Mouse (Mus musculus): Measurements from ENCODE around the gene Pgm2. TPM values are rescaled to one million over a fixed set of nuclear protein-coding genes. Genes with fewer than 3 reads are reported as not detected.

Gene Pgm2
- total and polyA plus RNA-seq, 3 experiments: 9.8 to 27.2 (median 22.5) TPM

DNA sequence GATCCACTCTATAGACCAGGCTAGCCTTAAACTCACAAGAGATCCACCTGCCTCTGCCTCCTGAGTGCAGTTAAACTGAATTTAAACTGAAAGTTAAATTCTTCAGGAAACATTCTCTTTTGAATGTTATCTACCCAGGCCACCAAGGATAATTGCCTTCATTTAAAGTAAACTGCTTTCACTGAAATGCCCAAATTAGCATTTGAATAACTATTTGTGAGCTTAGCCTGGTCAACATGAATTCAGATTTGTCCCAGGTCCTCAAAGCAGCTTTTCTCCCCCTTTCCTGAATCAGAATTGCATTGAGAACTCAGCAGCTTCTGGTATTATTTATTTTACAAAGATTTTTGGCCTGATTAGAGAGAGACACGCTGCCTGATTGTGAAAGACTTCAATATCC, 24.4 kb downstream of the Pgm2 start:
- Histone ChIP-seq H3K36me3 (replicated peaks in 1 of 2; ENCODE audit: control insufficient read depth in 1 of 2, insufficient read depth in 1 of 2, low read length in 1 of 2) (peaks cover 4 to 47% of the 10 kb centered on the region in 2 experiments), H3K27ac (ENCODE audit: insufficient read depth, low read depth) (no peak overlapping the region)
- dilution Hi-C loops (cut with MboI; ENCODE audit: extremely low pct_ligation_motif_present, extremely low pct_unique_long_range_greater_than_20kb, low sequenced_read_pairs): no loop called here

GRCm38 (mm10) chr5:64125783-64126182, 33.0 kb downstream of the Pgm2 start:
- Histone ChIP-seq H3K9me3 (replicated peaks; ENCODE audit: low read length) (no peaks in the 10 kb centered on the region), H3K4me2 (ENCODE audit: insufficient read depth, low read depth, poor library complexity, severe bottlenecking) (no peak overlapping the region), H3K4me1 (ENCODE audit: control insufficient read depth in 1 of 2, insufficient read depth in 2 of 2) (no peaks in the 10 kb centered on the region), H3K79me2 (replicated peaks; ENCODE audit: control insufficient read depth, extremely low read depth, insufficient read depth, poor library complexity, severe bottlenecking) (no peaks in the 10 kb centered on the region), H3K9ac (ENCODE audit: insufficient read depth, low read depth) (no peak overlapping the region), H3K36me3 (replicated peaks in 1 of 2; ENCODE audit: control insufficient read depth in 1 of 2, insufficient read depth in 1 of 2, low read length in 1 of 2) (peaks cover 0 to 19% of the 10 kb centered on the region in 2 experiments), H3K27ac (ENCODE audit: insufficient read depth, low read depth) (no peak overlapping the region), H3K27me3 (replicated peaks) (no peaks in the 10 kb centered on the region), H3K4me3 (replicated peaks in 1 of 3; ENCODE audit: low read depth in 2 of 3, low read length in 2 of 3, poor library complexity in 1 of 3) (no peak overlapping the region)
- dilution Hi-C loops (cut with MboI; ENCODE audit: extremely low pct_ligation_motif_present, extremely low pct_unique_long_range_greater_than_20kb, low sequenced_read_pairs): no loop called here
- no peak for TF ChIP-seq GABPA (IDR thresholded peaks at IDR 0.05; ENCODE audit: insufficient replicate concordance, low read depth, low read length)
- no peak for DNase-seq (ENCODE audit: extremely low read depth)
- in situ Hi-C loops (cut with MboI; ENCODE audit: low pct_ligation_motif_present, low pct_unique_long_range_greater_than_20kb, low sequenced_read_pairs): no loop called here

More for the DNA sequence above, 24.4 kb downstream of the Pgm2 start:
- Histone ChIP-seq H3K79me2 (replicated peaks; ENCODE audit: control insufficient read depth, extremely low read depth, insufficient read depth, poor library complexity, severe bottlenecking) (no peaks in the 10 kb centered on the region), H3K9ac (ENCODE audit: insufficient read depth, low read depth) (no peak overlapping the region), H3K4me2 (ENCODE audit: insufficient read depth, low read depth, poor library complexity, severe bottlenecking) (no peak overlapping the region), H3K4me1 (ENCODE audit: control insufficient read depth in 1 of 2, insufficient read depth in 2 of 2) (no peaks in the 10 kb centered on the region), H3K4me3 (replicated peaks in 1 of 3; ENCODE audit: low read depth in 2 of 3, low read length in 2 of 3, poor library complexity in 1 of 3) (no peak overlapping the region), H3K27me3 (replicated peaks) (no peaks in the 10 kb centered on the region), H3K9me3 (replicated peaks; ENCODE audit: low read length) (peaks cover 13% of the 10 kb centered on the region)
- TF ChIP-seq IRF4 (IDR thresholded peaks at IDR 0.05; ENCODE audit: low read depth, low read length): no peak
- no peak for TF ChIP-seq PAX5 (IDR thresholded peaks at IDR 0.05; ENCODE audit: low read length)
- no peak for TF ChIP-seq MAFK (IDR thresholded peaks at IDR 0.05; ENCODE audit: insufficient replicate concordance, low read length)
- no peak for TF ChIP-seq SIN3A (IDR thresholded peaks at IDR 0.05; ENCODE audit: low read length)
- no peak for DNase-seq (ENCODE audit: extremely low read depth)
- in situ Hi-C loops (cut with MboI; ENCODE audit: low pct_ligation_motif_present, low pct_unique_long_range_greater_than_20kb, low sequenced_read_pairs): no loop called here

- H3K27ac ChIP-seq (ENCODE audit: insufficient read depth, low read depth): no peak overlapping the region
- no peaks in the 10 kb centered on the region for H3K27me3 ChIP-seq (replicated peaks)
- dilution Hi-C loops (cut with MboI; ENCODE audit: extremely low pct_ligation_motif_present, extremely low pct_unique_long_range_greater_than_20kb, low sequenced_read_pairs) (no loop called here), in situ Hi-C loops (cut with MboI; ENCODE audit: low pct_ligation_motif_present, low pct_unique_long_range_greater_than_20kb, low sequenced_read_pairs) (no loop called here)
- peaks cover 0 to 14% of the 10 kb centered on the region in 2 experiments for H3K36me3 ChIP-seq (replicated peaks in 1 of 2; ENCODE audit: control insufficient read depth in 1 of 2, insufficient read depth in 1 of 2, low read length in 1 of 2)
- H3K4me1 ChIP-seq (ENCODE audit: control insufficient read depth in 1 of 2, insufficient read depth in 2 of 2): peaks cover 0 to 3% of the 10 kb centered on the region in 2 experiments; a peak in 2 of 4 replicates
- TF ChIP-seq HCFC1 (IDR thresholded peaks at IDR 0.05; ENCODE audit: low read depth, low read length): no peak
- no peak for TF ChIP-seq JUND (conservative IDR thresholded peaks at IDR 0.05; ENCODE audit: low read depth, low read length)
- no peak for TF ChIP-seq MXI1 (IDR thresholded peaks at IDR 0.05; ENCODE audit: low read depth, low read length)
- no peak for TF ChIP-seq POLR2AphosphoS2 (IDR thresholded peaks at IDR 0.05; ENCODE audit: low read depth, low read length)
- TF ChIP-seq USF1 (IDR thresholded peaks at IDR 0.05; ENCODE audit: low read depth, low read length): no peak
- TF ChIP-seq ZNF384 (IDR thresholded peaks at IDR 0.05; ENCODE audit: low read depth, low read length): no peak
- H3K4me2 ChIP-seq (ENCODE audit: insufficient read depth, low read depth, poor library complexity, severe bottlenecking): no peak overlapping the region
- H3K79me2 ChIP-seq (replicated peaks; ENCODE audit: control insufficient read depth, extremely low read depth, insufficient read depth, poor library complexity, severe bottlenecking): no peaks in the 10 kb centered on the region
- no peaks in the 10 kb centered on the region for H3K9me3 ChIP-seq (replicated peaks; ENCODE audit: low read length)
- no peak for DNase-seq (ENCODE audit: extremely low read depth)
- H3K4me3 ChIP-seq (replicated peaks in 1 of 3; ENCODE audit: low read depth in 2 of 3, low read length in 2 of 3, poor library complexity in 1 of 3): no peak overlapping the region
- H3K9ac ChIP-seq (ENCODE audit: insufficient read depth, low read depth): no peak overlapping the region
These were observed 38.8 kb downstream of the Pgm2 start for GRCm38 (mm10) chr5:64131550-64131949.

Data from CH12.LX (cell line).